Mouse (Mus musculus) ES-Bruce4 (cell line): ENCODE results near the gene 5330417H12Rik. TPM values are rescaled to one million over a fixed set of nuclear protein-coding genes. Genes with fewer than 3 reads are reported as not detected.

Experiments used
- H3K27ac ChIP-seq: 2 replicates; pipeline ENCODE4 v1.5.1; 2012; ENCODE audit warnings: low read length, inconsistent platforms; ENCODE audit not compliant: insufficient read depth
- H3K27me3 ChIP-seq: 2 replicates; pipeline ENCODE4 v1.6.1; 2012; ENCODE audit warnings: mild to moderate bottlenecking, low read length, inconsistent platforms; ENCODE audit not compliant: control insufficient read depth, poor library complexity, insufficient read depth, severe bottlenecking
- H3K36me3 ChIP-seq: 2 replicates; pipeline ENCODE4 v1.6.1; 2012; ENCODE audit warnings: inconsistent platforms, mild to moderate bottlenecking, low read length, moderate library complexity; ENCODE audit not compliant: control insufficient read depth, poor library complexity, insufficient read depth, severe bottlenecking
- H3K4me1 ChIP-seq: one replicate; pipeline ENCODE4 v1.8.1; 2011; ENCODE audit warnings: low read length; ENCODE audit not compliant: control insufficient read depth, insufficient read depth
- H3K4me3 ChIP-seq: 2 replicates; pipeline ENCODE4 v1.5.1; 2011; ENCODE audit warnings: low read depth, mild to moderate bottlenecking, low read length
- H3K9ac ChIP-seq: 2 replicates; pipeline ENCODE4 v1.6.1; 2012; ENCODE audit warnings: low read depth, mild to moderate bottlenecking, inconsistent platforms; ENCODE audit not compliant: poor library complexity, severe bottlenecking
- H3K9me3 ChIP-seq: replicated peaks from 2 replicates; pipeline ENCODE4 v1.6.1; 2012; ENCODE audit warnings: mild to moderate bottlenecking, low read length, inconsistent platforms; ENCODE audit not compliant: control insufficient read depth, poor library complexity, insufficient read depth, severe bottlenecking
- CTCF ChIP-seq: IDR thresholded peaks from one replicate; pipeline ENCODE4 v1.8.1; 2011; ENCODE audit warnings: low read depth, low read length
- EP300 ChIP-seq: IDR thresholded peaks from 2 replicates; pipeline ENCODE4 v1.6.1; 2011; ENCODE audit warnings: low read depth, low read length; ENCODE audit not compliant: insufficient read depth
- POLR2A ChIP-seq: IDR thresholded peaks from one replicate; pipeline ENCODE4 v1.8.1; 2011; ENCODE audit warnings: low read length; ENCODE audit not compliant: insufficient read depth
- polyA plus RNA-seq: library from polyadenylated mRNA; stranded (reverse); fragments of >200 nt; gene quantifications from 2 replicates; pipeline ENCODE4 v1.2.4, GENCODE M21; 2011; ENCODE audit warnings: low read depth; ENCODE audit not compliant: missing spikeins, insufficient read depth, insufficient read length

Gene 5330417H12Rik
- polyA plus RNA-seq, 1 experiment, result not detected

DNA sequence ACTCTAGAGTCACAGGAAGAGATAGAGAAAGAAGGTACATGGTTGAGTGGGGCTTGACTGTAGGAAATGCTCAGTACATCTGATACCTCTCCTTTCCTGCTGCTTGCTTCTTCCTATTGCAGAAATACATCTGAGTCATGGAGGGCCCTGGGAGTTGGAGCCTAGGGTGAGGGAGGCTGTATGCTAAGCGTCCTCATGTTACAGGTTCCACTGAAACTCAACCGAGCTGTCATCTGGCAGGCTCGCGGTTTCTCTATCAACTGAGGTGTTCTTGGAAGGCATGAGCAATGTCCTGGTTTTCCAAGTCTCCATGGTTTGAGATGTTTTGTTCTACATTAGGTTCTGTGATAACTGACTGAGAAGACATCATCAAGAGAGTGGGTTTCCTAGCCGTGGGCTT is 13.1 kb upstream of the 5330417H12Rik start:
- no peaks in the 10 kb centered on the region for H3K27me3 ChIP-seq
- H3K4me1 ChIP-seq, result no peaks in the 10 kb centered on the region
- H3K36me3 ChIP-seq, result no peaks in the 10 kb centered on the region
- H3K27ac ChIP-seq, result no peak overlapping the region
- no peaks in the 10 kb centered on the region for H3K9me3 ChIP-seq
- no peak overlapping the region for H3K9ac ChIP-seq
- no peak for TF ChIP-seq POLR2A
- no peak for TF ChIP-seq EP300
- TF ChIP-seq CTCF, result no peak
- no peak overlapping the region for H3K4me3 ChIP-seq

DNA sequence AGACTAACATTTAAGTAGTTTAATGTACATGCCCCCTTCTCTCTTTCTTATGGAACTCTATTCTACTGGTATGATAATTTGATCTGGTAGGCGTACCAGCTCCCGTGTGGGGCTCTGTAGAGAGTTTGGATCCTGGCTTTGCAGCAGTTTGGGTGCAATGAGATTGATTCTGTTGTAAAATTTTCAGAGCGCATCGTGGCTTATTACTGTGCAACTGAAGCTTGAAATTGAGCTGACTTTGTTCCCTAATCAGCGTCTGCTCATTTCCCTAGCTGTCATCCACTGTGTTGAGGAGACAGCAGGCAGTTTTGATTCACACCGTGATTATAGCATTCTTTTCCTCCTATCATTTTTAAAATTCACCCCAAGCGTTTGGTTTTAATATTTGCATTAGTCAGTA is 12.4 kb upstream of the 5330417H12Rik start:
- Histone ChIP-seq H3K27me3 (no peaks in the 10 kb centered on the region), H3K9me3 (no peaks in the 10 kb centered on the region), H3K4me1 (no peaks in the 10 kb centered on the region), H3K36me3 (no peaks in the 10 kb centered on the region), H3K9ac (no peak overlapping the region), H3K27ac (no peak overlapping the region), H3K4me3 (no peak overlapping the region)
- TF ChIP-seq CTCF (no peak), POLR2A (no peak)

GRCm38 (mm10) chr7:107633201-107633600 is 8.2 kb upstream of the 5330417H12Rik start:
- H3K36me3 ChIP-seq, result no peaks in the 10 kb centered on the region
- no peaks in the 10 kb centered on the region for H3K4me1 ChIP-seq
- H3K27me3 ChIP-seq, result no peaks in the 10 kb centered on the region
- H3K27ac ChIP-seq, result no peak overlapping the region
- no peak for TF ChIP-seq POLR2A
- no peak for TF ChIP-seq EP300
- TF ChIP-seq CTCF, result no peak
- H3K9ac ChIP-seq, result no peak overlapping the region
- H3K9me3 ChIP-seq, result no peaks in the 10 kb centered on the region
- H3K4me3 ChIP-seq, result no peak overlapping the region

DNA sequence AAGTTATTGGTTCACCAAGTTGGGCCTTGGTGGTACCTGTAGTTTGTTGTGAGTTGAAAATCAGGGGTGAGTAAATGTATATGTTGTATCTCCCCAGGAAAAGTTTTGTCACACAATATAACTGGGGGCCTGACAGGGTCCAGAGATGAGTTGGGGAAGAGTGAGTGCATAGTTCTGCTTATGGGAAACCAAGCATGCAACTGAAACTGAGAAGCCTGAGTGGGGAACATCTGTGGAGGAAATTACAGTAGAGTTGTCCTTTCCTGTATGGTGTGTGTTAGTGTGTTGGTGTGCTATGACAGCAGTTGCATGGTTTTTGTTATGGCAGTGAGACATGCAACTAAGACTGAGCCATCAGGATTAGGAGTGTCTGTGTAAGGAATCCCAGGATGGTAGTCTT is 3.4 kb upstream of the 5330417H12Rik start:
- no peaks in the 10 kb centered on the region for H3K36me3 ChIP-seq
- H3K9ac ChIP-seq, result no peak overlapping the region
- no peaks in the 10 kb centered on the region for H3K9me3 ChIP-seq
- H3K4me3 ChIP-seq, result no peak overlapping the region
- H3K27ac ChIP-seq, result no peak overlapping the region
- H3K27me3 ChIP-seq, result no peaks in the 10 kb centered on the region
- H3K4me1 ChIP-seq, result no peaks in the 10 kb centered on the region
- no peak for TF ChIP-seq CTCF
- TF ChIP-seq POLR2A, result no peak
- no peak for TF ChIP-seq EP300

- Histone ChIP-seq H3K27ac (no peak overlapping the region), H3K9me3 (no peaks in the 10 kb centered on the region), H3K4me1 (no peaks in the 10 kb centered on the region), H3K36me3 (no peaks in the 10 kb centered on the region), H3K4me3 (no peak overlapping the region), H3K27me3 (no peaks in the 10 kb centered on the region), H3K9ac (no peak overlapping the region)
- TF ChIP-seq POLR2A (no peak), EP300 (no peak), CTCF (no peak)
These were observed 820 bp upstream of the 5330417H12Rik start for GRCm38 (mm10) chr7:107625781-107626180.

DNA sequence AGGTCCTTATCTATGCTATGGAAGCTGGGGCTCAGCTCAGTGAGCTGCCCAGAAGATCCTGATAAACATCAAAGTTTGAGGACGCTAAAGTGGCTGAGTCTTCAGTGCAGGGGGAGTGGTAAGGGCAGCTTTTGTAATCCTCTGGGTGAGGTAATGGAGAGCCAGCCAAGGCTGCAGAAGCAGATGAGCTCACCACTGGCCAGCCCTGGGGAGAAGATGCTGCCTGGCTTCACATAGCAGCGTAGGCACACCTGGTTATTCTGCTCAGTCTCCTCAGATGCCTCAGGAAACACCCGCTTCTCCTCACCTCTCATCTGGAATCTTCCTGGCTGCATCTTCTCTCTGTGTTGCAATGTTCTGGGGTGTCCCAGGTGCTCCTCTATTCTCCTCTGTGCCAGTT is 529 bp downstream of the 5330417H12Rik start:
- Histone ChIP-seq H3K4me3 (no peak overlapping the region), H3K27ac (no peak overlapping the region), H3K9ac (no peak overlapping the region), H3K9me3 (no peaks in the 10 kb centered on the region), H3K36me3 (no peaks in the 10 kb centered on the region), H3K27me3 (no peaks in the 10 kb centered on the region), H3K4me1 (no peaks in the 10 kb centered on the region)
- TF ChIP-seq POLR2A (no peak), CTCF (no peak), EP300 (no peak)

DNA sequence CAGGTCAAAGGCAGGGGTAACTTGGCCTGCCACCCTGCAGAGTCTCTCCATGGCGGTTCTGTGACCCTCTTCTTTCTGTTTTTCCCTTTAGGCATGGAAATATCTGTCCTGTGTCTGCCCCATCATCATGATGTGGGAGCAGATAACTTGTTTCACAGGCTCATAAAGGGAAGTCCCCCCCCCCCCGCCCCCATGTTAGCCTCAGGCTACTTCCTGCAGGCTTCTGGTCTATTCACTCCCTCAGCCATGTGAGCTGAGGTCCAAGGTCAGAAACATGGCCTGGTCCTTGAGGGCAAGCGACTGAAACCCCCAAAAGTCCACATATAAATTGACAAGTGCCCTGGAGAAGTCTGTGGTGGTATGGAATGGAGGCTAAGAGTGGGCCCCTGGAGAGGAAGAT is 4.8 kb downstream of the 5330417H12Rik start:
- Histone ChIP-seq H3K9ac (no peak overlapping the region), H3K4me1 (no peaks in the 10 kb centered on the region), H3K27me3 (no peaks in the 10 kb centered on the region), H3K27ac (no peak overlapping the region), H3K4me3 (no peak overlapping the region), H3K36me3 (no peaks in the 10 kb centered on the region), H3K9me3 (peaks cover 22% of the 10 kb centered on the region)
- TF ChIP-seq EP300 (no peak), POLR2A (no peak), CTCF (no peak)
